Mouse (Mus musculus) heart, postnatal 0 days (tissue): ENCODE results near the gene Coil. TPM values are rescaled to one million over a fixed set of nuclear protein-coding genes. Genes with fewer than 3 reads are reported as not detected.

ENCODE experiments used
- ATAC-seq: fragments of 200-750 bp; cut with Nextera tagmentation; 2 replicates; pipeline ENCODE4 v1.8.0; 2017; ENCODE audit warnings: low read depth, moderate number of reproducible peaks, moderate library complexity; ENCODE audit not compliant: insufficient read depth
- DNase-seq: peaks from one replicate; pipeline ENCODE4 v3.0.0-alpha.2; 2016; ENCODE audit warnings: low spot score
- H3K27ac ChIP-seq: fragments of 300-500 bp; sonication (generic); 2 replicates; pipeline ENCODE4 v1.5.1; 2014; ENCODE audit warnings: low read depth, mild to moderate bottlenecking
- H3K27me3 ChIP-seq: fragments of 300-500 bp; sonication (generic); 2 replicates; pipeline ENCODE4 v1.6.1; 2014; ENCODE audit warnings: low read length, mixed read lengths; ENCODE audit not compliant: control insufficient read depth, insufficient read depth
- H3K36me3 ChIP-seq: fragments of 300-500 bp; sonication (generic); replicated peaks from 2 replicates; pipeline ENCODE4 v1.6.1; 2014; ENCODE audit warnings: low read length, mixed read lengths; ENCODE audit not compliant: control insufficient read depth, insufficient read depth
- H3K4me1 ChIP-seq: fragments of 300-500 bp; sonication (generic); 2 replicates; pipeline ENCODE4 v1.6.1; 2014; ENCODE audit warnings: antibody characterized with exemption; ENCODE audit not compliant: control insufficient read depth, insufficient read depth
- H3K4me2 ChIP-seq: fragments of 300-500 bp; sonication (generic); 2 replicates; pipeline ENCODE4 v1.6.1; 2014; ENCODE audit warnings: low read depth, mild to moderate bottlenecking, low read length, moderate library complexity
- H3K4me3 ChIP-seq: fragments of 300-500 bp; sonication (generic); 2 replicates; pipeline ENCODE4 v1.5.1; 2014; ENCODE audit warnings: low read depth, low read length
- H3K9ac ChIP-seq: fragments of 300-500 bp; sonication (generic); replicated peaks from 2 replicates; pipeline ENCODE4 v1.6.1; 2014; ENCODE audit warnings: low read depth, low read length, mixed read lengths
- H3K9me3 ChIP-seq: fragments of 300-500 bp; sonication (generic); replicated peaks from 2 replicates; pipeline ENCODE4 v1.6.1; 2016; ENCODE audit warnings: low read length; ENCODE audit not compliant: control insufficient read depth
- CTCF ChIP-seq: IDR thresholded peaks from 2 replicates; pipeline ENCODE4 v1.5.1; 2016; ENCODE audit warnings: antibody characterized with exemption, control low read depth, low read depth
- EP300 ChIP-seq: IDR thresholded peaks from 2 replicates; pipeline ENCODE4 v1.6.1; 2016; ENCODE audit warnings: antibody characterized with exemption, low read depth
- WGBS: fragments of 180-500 bp; shearing (Covaris S2); extraction: QIAGEN DNeasy Blood & Tissue Kit; methylation state at CpG from one replicate; pipeline ENCODE4 v1.1.7; 2014; 5-methylcytosine and 5-hydroxymethylcytosine counted together
- polyA plus RNA-seq: library from polyadenylated mRNA; unstranded; fragments of >200 nt; fragmentation: Nextera tagmentation; extraction: Ambion mirVana; gene quantifications from 2 replicates; pipeline ENCODE4 v1.2.1, GENCODE M21; 2015
- total RNA-seq: library from RNA; depleted of rRNA; stranded (reverse); fragments of >200 nt; gene quantifications from 2 replicates; pipeline ENCODE4 v1.2.3, GENCODE M21; 2014; ENCODE audit warnings: low replicate concordance

The Coil gene
- total and polyA plus RNA-seq, 2 experiments from 2014 or later = 4.6 to 8.5 TPM

GRCm38 (mm10) chr11:88949802-88950639 lies 20.0 kb upstream of the Coil start:
- no peak overlapping the region for H3K4me2 ChIP-seq
- no peaks in the 10 kb centered on the region for H3K27me3 ChIP-seq
- H3K4me3 ChIP-seq = no peak overlapping the region
- DNase-seq (no peak), ATAC-seq (no peak)
- peaks cover 13% of the 10 kb centered on the region; the same call in 1 of the 2 replicates for H3K36me3 ChIP-seq
- H3K9ac ChIP-seq = no peak overlapping the region; the same call in 1 of the 2 replicates
- no peak for TF ChIP-seq CTCF
- TF ChIP-seq EP300 = no peak
- no peak overlapping the region for H3K27ac ChIP-seq
- 0 out of 2 replicates have a peak, but pooled peaks cover 7% of the 10 kb centered on the region for H3K4me1 ChIP-seq
- 84% methylated on average over 8 of the region's 8 CpGs for WGBS
- no peaks in the 10 kb centered on the region for H3K9me3 ChIP-seq

- no peak overlapping the region for H3K4me2 ChIP-seq
- H3K9me3 ChIP-seq = no peaks in the 10 kb centered on the region
- no peak for ATAC-seq
- H3K4me3 ChIP-seq = no peak overlapping the region
- no peak overlapping the region for H3K27ac ChIP-seq
- H3K4me1 ChIP-seq = 0 out of 2 replicates have a peak, but pooled peaks cover 10% of the 10 kb centered on the region
- no peak for DNase-seq
- WGBS = 84% methylated on average over 13 of the region's 13 CpGs
- H3K36me3 ChIP-seq = peaks cover 10% of the 10 kb centered on the region; the same call in 1 of the 2 replicates
- no peak for TF ChIP-seq CTCF
- TF ChIP-seq EP300 = no peak
- H3K9ac ChIP-seq = no peak overlapping the region; the same call in 1 of the 2 replicates
- no peaks in the 10 kb centered on the region for H3K27me3 ChIP-seq
Observed at GRCm38 (mm10) chr11:88950640-88951250, 19.3 kb upstream of the Coil start.

DNA sequence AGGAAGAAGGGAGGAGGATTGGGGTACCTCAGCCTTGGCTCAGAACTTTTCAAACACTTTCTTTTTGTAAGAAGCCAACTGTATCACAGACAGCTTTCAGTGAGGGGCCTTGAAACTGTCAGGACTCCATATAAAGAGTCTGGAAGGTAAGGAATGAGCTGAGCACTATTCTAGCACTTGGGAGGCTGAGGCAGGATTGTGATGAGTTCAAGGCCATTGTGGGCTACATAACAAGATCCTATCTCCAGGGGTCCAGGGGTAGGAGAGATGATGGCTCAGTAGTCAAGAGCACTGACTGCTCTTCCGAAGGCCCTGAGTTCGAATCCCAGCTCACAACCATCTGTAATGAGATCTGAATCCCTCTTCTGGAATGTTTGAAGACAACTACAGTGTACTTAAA lies 18.5 kb upstream of the Coil start:
- no peak for TF ChIP-seq CTCF
- TF ChIP-seq EP300 = no peak
- Histone ChIP-seq H3K4me2 (no peak overlapping the region), H3K9me3 (no peaks in the 10 kb centered on the region), H3K27me3 (no peaks in the 10 kb centered on the region), H3K27ac (no peak overlapping the region), H3K36me3 (0 out of 2 replicates have a peak, but pooled peaks cover 10% of the 10 kb centered on the region), H3K4me3 (no peak overlapping the region), H3K9ac (no peak overlapping the region), H3K4me1 (0 out of 2 replicates have a peak, but pooled peaks cover 11% of the 10 kb centered on the region)
- ATAC-seq = no peak
- no peak for DNase-seq
- WGBS = 100% methylated on average over 2 of the region's 2 CpGs

DNA sequence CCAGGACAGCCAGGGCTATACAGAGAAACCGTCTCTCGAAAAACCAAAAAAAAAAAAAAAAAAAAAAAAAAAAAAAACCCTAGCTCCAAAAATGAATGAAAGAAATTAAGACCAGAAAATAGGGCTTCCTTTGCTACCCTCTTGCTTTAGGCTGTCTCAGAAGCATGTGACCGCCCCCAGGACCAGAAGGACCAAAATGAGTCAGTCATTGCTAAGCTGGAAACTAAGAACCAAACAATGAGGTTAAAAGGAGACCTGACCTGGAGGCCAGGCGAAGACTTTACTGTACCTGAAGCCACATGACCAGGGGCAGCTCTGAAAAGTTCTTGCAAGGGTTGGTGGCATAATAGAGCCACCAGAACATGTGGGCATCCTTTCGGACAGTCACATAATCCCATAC lies 17.9 kb upstream of the Coil start:
- Histone ChIP-seq H3K4me3 (no peak overlapping the region), H3K27ac (no peak overlapping the region), H3K4me2 (no peak overlapping the region), H3K27me3 (no peaks in the 10 kb centered on the region), H3K9ac (no peak overlapping the region), H3K9me3 (no peaks in the 10 kb centered on the region), H3K36me3 (0 out of 2 replicates have a peak, but pooled peaks cover 8% of the 10 kb centered on the region), H3K4me1 (0 out of 2 replicates have a peak, but pooled peaks cover 11% of the 10 kb centered on the region)
- DNase-seq (no peak), ATAC-seq (no peak)
- TF ChIP-seq CTCF (no peak), EP300 (no peak)
- 90% methylated on average over 5 of the region's 5 CpGs for WGBS

- H3K9me3 ChIP-seq = no peaks in the 10 kb centered on the region
- no peak overlapping the region for H3K9ac ChIP-seq
- 86% methylated on average over 3 of the region's 3 CpGs for WGBS
- 0 out of 2 replicates have a peak, but pooled peaks cover 7% of the 10 kb centered on the region for H3K36me3 ChIP-seq
- no peak overlapping the region for H3K27ac ChIP-seq
- H3K4me1 ChIP-seq = 0 out of 2 replicates have a peak, but pooled peaks cover 11% of the 10 kb centered on the region
- H3K4me2 ChIP-seq = no peak overlapping the region
- H3K4me3 ChIP-seq = no peak overlapping the region
- no peak for ATAC-seq
- no peak for DNase-seq
- no peaks in the 10 kb centered on the region for H3K27me3 ChIP-seq
- TF ChIP-seq CTCF (no peak), EP300 (no peak)
Observed at GRCm38 (mm10) chr11:88953582-88953981, 16.5 kb upstream of the Coil start.
